Mouse (Mus musculus): Measurements from ENCODE around the gene Kcnj3.

Gene Kcnj3

GRCm38 (mm10) chr2:55517297-55517696 is 81.5 kb downstream of the Kcnj3 start:
- DNase-seq (ENCODE audit: low spot score) = no peak

- no peak for DNase-seq (ENCODE audit: low spot score)
Observed at GRCm38 (mm10) chr2:55532738-55533491, 97.1 kb downstream of the Kcnj3 start.

- DNase-seq (ENCODE audit: low spot score) = no peak
Observed at GRCm38 (mm10) chr2:55534946-55535345, 99.2 kb downstream of the Kcnj3 start.

GRCm38 (mm10) chr2:55535482-55535881 is 99.7 kb downstream of the Kcnj3 start:
- no peak for DNase-seq (ENCODE audit: low spot score)

GRCm38 (mm10) chr2:55547612-55548011 is 111.8 kb downstream of the Kcnj3 start:
- no peak for DNase-seq (ENCODE audit: low spot score)

GRCm38 (mm10) chr2:55558368-55558985 is 122.7 kb downstream of the Kcnj3 start:
- no peak for DNase-seq (ENCODE audit: low spot score)

GRCm38 (mm10) chr2:55569291-55569690 is 133.5 kb downstream of the Kcnj3 start:
- no peak for DNase-seq (ENCODE audit: low spot score)

- no peak for DNase-seq (ENCODE audit: low spot score)
Observed at GRCm38 (mm10) chr2:55571425-55571824, 135.7 kb downstream of the Kcnj3 start.

- DNase-seq (ENCODE audit: low spot score) = no peak
Observed at GRCm38 (mm10) chr2:55580286-55580685, 144.5 kb downstream of the Kcnj3 start.

- DNase-seq (ENCODE audit: low spot score) = no peak
Observed at GRCm38 (mm10) chr2:55591226-55591988, 155.6 kb downstream of the Kcnj3 start.

Measured in urinary bladder, postnatal 25 days (tissue).